Mouse (Mus musculus): ENCODE measurements around the gene Olfr419. TPM values are rescaled to one million over a fixed set of nuclear protein-coding genes. Genes with fewer than 3 reads are reported as not detected.

Olfr419 gene
- total RNA-seq (2022): not detected

GRCm38 (mm10) chr1:174251961-174252360, at the start of gene Olfr419:
Gene Olfr419, minus strand, starts transcription at chr1:174252061.
- DNase-seq: no peak

GRCm38 (mm10) chr1:174270643-174271042, 18.8 kb upstream of the Olfr419 start:
- no peak for DNase-seq

- no peak for DNase-seq
Measured at GRCm38 (mm10) chr1:174269162-174269561, 17.3 kb upstream of the Olfr419 start.

- DNase-seq: no peak
Measured at GRCm38 (mm10) chr1:174267816-174268215, 16.0 kb upstream of the Olfr419 start.

GRCm38 (mm10) chr1:174250376-174250775, 1.5 kb downstream of the Olfr419 start:
- no peak for DNase-seq

- DNase-seq: no peak
Measured at GRCm38 (mm10) chr1:174247170-174247569, 4.7 kb downstream of the Olfr419 start.

- no peak for DNase-seq
Measured at GRCm38 (mm10) chr1:174246080-174246479, 5.8 kb downstream of the Olfr419 start.

- no peak for DNase-seq
Measured at GRCm38 (mm10) chr1:174244621-174245020, 7.2 kb downstream of the Olfr419 start.

GRCm38 (mm10) chr1:174239916-174240315, 11.9 kb downstream of the Olfr419 start:
- no peak for DNase-seq

GRCm38 (mm10) chr1:174216528-174217204, 35.2 kb downstream of the Olfr419 start:
- no peak for DNase-seq

- no peak for DNase-seq
Measured at GRCm38 (mm10) chr1:174215270-174216038, 36.4 kb downstream of the Olfr419 start.

- DNase-seq: no peak
Measured at GRCm38 (mm10) chr1:174212286-174212685, 39.6 kb downstream of the Olfr419 start.

GRCm38 (mm10) chr1:174204699-174205098, 47.2 kb downstream of the Olfr419 start:
- no peak for DNase-seq

Other genes with a start within 250 kb of the Olfr419 start
- 1 to 10 TPM; 2.7 to 6.5 (median 4.3) TPM for gene Ifi205, start 220.3 kb downstream of the Olfr419 start, total RNA-seq (2022)
- gene Olfr433, start 211.4 kb downstream of the Olfr419 start, total RNA-seq (2022): not detected
- gene Olfr432, start 202.9 kb downstream of the Olfr419 start, total RNA-seq (2022): not detected
- not detected for gene Olfr430, start 185.5 kb downstream of the Olfr419 start, total RNA-seq (2022)
- gene Olfr429, start 167.7 kb downstream of the Olfr419 start, total RNA-seq (2022): not detected
- not detected for gene Olfr427, start 155.2 kb downstream of the Olfr419 start, total RNA-seq (2022)
- gene Olfr231, start 130.9 kb downstream of the Olfr419 start, total RNA-seq (2022): not detected
- not detected for gene Olfr424, start 120.5 kb downstream of the Olfr419 start, total RNA-seq (2022)
- gene Olfr420, start 96.4 kb downstream of the Olfr419 start, total RNA-seq (2022): not detected
- gene Spta1, start 79.3 kb downstream of the Olfr419 start, total RNA-seq (2022): under 1 TPM; 0.15 to 0.25 (median 0.24) TPM
- not detected for gene Mptx1, start 78.5 kb upstream of the Olfr419 start, total RNA-seq (2022)
- not detected for gene Olfr417, start 113.1 kb upstream of the Olfr419 start, total RNA-seq (2022)
- not detected for gene Olfr248, start 139.0 kb upstream of the Olfr419 start, total RNA-seq (2022)
- not detected for gene Olfr414, start 172.0 kb upstream of the Olfr419 start, total RNA-seq (2022)
- not detected for gene Olfr220, start 190.0 kb upstream of the Olfr419 start, total RNA-seq (2022)
- 1 to 10 TPM; 5.9 to 6.7 (median 6.5) TPM for gene Fmn2, start 249.8 kb upstream of the Olfr419 start, total RNA-seq (2022)

Data from adrenal gland, adult 8-10 months (tissue).